ENCODE assay signal across 8 mouse cellular contexts in the genomic region with DNA sequence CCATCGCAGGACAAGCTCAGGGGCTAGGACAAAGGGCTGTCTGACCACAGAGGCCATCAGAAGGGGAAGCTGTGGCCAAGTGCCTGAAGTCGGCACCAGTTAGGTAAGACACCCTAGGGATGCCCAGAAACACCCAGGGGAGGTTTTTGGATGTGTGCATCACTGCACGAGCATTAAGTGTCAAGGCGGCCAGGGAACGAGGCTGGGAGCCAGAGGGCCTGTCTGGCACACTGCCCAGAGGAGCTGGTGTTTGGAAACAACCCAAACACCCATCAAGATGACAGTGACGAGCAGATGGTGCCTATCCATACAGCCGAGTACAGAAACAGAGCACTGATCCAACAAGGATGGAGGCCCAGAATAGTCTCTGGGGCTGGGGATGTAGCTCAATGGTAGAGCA.
DNase-seq lines count a peak whose midpoint lies in the region; ATAC-seq lines count a peak whose summit lies in the region.

No protein-coding gene starts in this region.

- no peak overlapping the region for H3K27ac ChIP-seq in hindbrain, embryonic 15.5 days (replicated peaks)

- peaks cover 16% of the 10 kb centered on the region for H3K4me1 ChIP-seq in hindbrain, embryonic 15.5 days (replicated peaks)

- no peak overlapping the region for H3K4me2 ChIP-seq in hindbrain, embryonic 15.5 days

- no peak overlapping the region for H3K4me3 ChIP-seq in hindbrain, embryonic 15.5 days

- ATAC-seq in hindbrain, embryonic 15.5 days (ENCODE audit: low FRiP score, low read depth) = peak; percentile 47; the same call in 1 of the 2 replicates

- no peaks in the 10 kb centered on the region for H3K9me3 ChIP-seq in hindbrain, embryonic 15.5 days

- peak; percentile 45 for DNase-seq in heart, postnatal 4 days
- no peak for DNase-seq in heart, adult 9 months (ENCODE audit: low spot score in 2 of 2)
- peak; percentile 53 to 62 for DNase-seq in right cerebral cortex, postnatal 10 days (ENCODE audit: low spot score in 2 of 2)
- no peak for DNase-seq in right cerebral cortex, postnatal 25 days
- DNase-seq in right cerebral cortex, postnatal 4 days = peak; percentile 50
- DNase-seq in spleen, adult 18-20 months = no peak
- DNase-seq in spleen, postnatal 4 days (ENCODE audit: low spot score in 2 of 2) = no peak

- no peak overlapping the region for H3K9ac ChIP-seq in hindbrain, embryonic 15.5 days

- WGBS in hindbrain, embryonic 15.5 days = 22% methylated on average over 7 of the region's 7 CpGs

- H3K36me3 ChIP-seq in hindbrain, embryonic 15.5 days = no peaks in the 10 kb centered on the region

- 0 out of 2 replicates have a peak, but pooled peaks cover 2% of the 10 kb centered on the region for H3K27me3 ChIP-seq in hindbrain, embryonic 15.5 days

Comparison
In these comparisons a context has a peak if more than half of its experiments do, and no peak if none do; other contexts are left out.
1. DNase-seq: peak in heart, postnatal 4 days (single experiment), right cerebral cortex, postnatal 10 days (2 of 2) and right cerebral cortex, postnatal 4 days (single experiment); none in heart, adult 9 months (0 of 2), right cerebral cortex, postnatal 25 days (single experiment), spleen, adult 18-20 months (0 of 2) and spleen, postnatal 4 days (0 of 2).